Mouse (Mus musculus): Measurements from ENCODE around the gene Il33.

DNA sequence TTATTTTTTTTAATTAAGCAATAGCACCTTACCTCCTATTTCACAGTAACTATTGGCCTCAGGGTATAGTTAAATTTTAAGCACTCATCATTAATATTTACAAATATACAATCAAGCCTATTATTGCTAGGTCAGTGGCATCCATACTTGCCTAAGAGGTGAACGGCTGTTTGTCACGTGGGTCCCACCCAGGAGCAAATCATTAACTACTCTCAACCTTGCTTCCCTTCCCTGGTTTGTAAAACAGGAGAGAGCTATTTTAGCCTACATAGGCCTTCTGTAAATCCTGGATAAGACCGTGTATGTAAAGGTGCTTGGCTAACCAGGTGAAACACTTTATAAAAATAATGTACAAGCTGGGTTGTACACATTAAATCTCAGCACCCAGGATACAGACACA is 43.0 kb downstream of the Il33 start:
- no peak for TF ChIP-seq TAL1 (IDR thresholded peaks at IDR 0.05; ENCODE audit: low read length)
- no peak for TF ChIP-seq GATA1 (IDR thresholded peaks at IDR 0.05; ENCODE audit: low read length)
